Mouse (Mus musculus) hindbrain, embryonic 14.5 days (tissue): Measurements from ENCODE around the gene Irgc1. TPM values are rescaled to one million over a fixed set of nuclear protein-coding genes. Genes with fewer than 3 reads are reported as not detected.
A peak's percentile ranks its signal among the peaks of the same experiment; 100 is the strongest.
"Not testable (repeated sequence)": the region's sequence is repeated elsewhere in the genome, so short reads cannot be mapped to it uniquely, and the experiment has no call there.

ENCODE experiments used
- ATAC-seq: fragments of 200-750 bp; cut with Nextera tagmentation; 2 replicates; pipeline ENCODE4 v1.8.0; 2017; ENCODE audit warnings: moderate number of reproducible peaks, mild to moderate bottlenecking, moderate TSS enrichment, moderate library complexity; ENCODE audit not compliant: low FRiP score
- DNase-seq: peaks from one replicate; pipeline ENCODE4 v3.0.0-alpha.2; 2015; ENCODE audit warnings: low spot score
- H3K27ac ChIP-seq: fragments of 300-500 bp; sonication (generic); 2 replicates; pipeline ENCODE4 v1.5.1; 2014; ENCODE audit warnings: mild to moderate bottlenecking, moderate library complexity
- H3K27me3 ChIP-seq: fragments of 300-500 bp; sonication (generic); 2 replicates; pipeline ENCODE4 v1.6.1; 2014; ENCODE audit warnings: mild to moderate bottlenecking, low read length, mixed read lengths; ENCODE audit not compliant: control insufficient read depth, insufficient read depth
- H3K36me3 ChIP-seq: fragments of 300-500 bp; sonication (generic); replicated peaks from 2 replicates; pipeline ENCODE4 v1.6.1; 2014; ENCODE audit not compliant: control insufficient read depth, insufficient read depth
- H3K4me1 ChIP-seq: fragments of 300-500 bp; sonication (generic); replicated peaks from 2 replicates; pipeline ENCODE4 v1.6.1; 2014; ENCODE audit warnings: antibody characterized with exemption, low read length, mixed read lengths; ENCODE audit not compliant: control insufficient read depth, insufficient read depth
- H3K4me2 ChIP-seq: fragments of 300-500 bp; sonication (generic); replicated peaks from 2 replicates; pipeline ENCODE4 v1.6.1; 2014; ENCODE audit warnings: mild to moderate bottlenecking, moderate library complexity
- H3K4me3 ChIP-seq: fragments of 300-500 bp; sonication (generic); replicated peaks from 2 replicates; pipeline ENCODE4 v1.5.1; 2014; ENCODE audit warnings: mild to moderate bottlenecking, low read length
- H3K9ac ChIP-seq: fragments of 300-500 bp; sonication (generic); 2 replicates; pipeline ENCODE4 v1.6.1; 2014
- H3K9me3 ChIP-seq: fragments of 300-500 bp; sonication (generic); 2 replicates; pipeline ENCODE4 v1.6.1; 2016; ENCODE audit warnings: low read length; ENCODE audit not compliant: control insufficient read depth
- WGBS: fragments of 180-500 bp; shearing (Covaris S2); extraction: QIAGEN DNeasy Blood & Tissue Kit; methylation state at CpG from one replicate; pipeline ENCODE4 v1.1.7; 2014; 5-methylcytosine and 5-hydroxymethylcytosine counted together
- polyA plus RNA-seq: library from polyadenylated mRNA; unstranded; fragments of >200 nt; fragmentation: Nextera tagmentation; extraction: Ambion mirVana; gene quantifications from 2 replicates; pipeline ENCODE4 v1.2.1, GENCODE M21; 2014

Gene Irgc1
- polyA plus RNA-seq, 1 experiment from 2014 or later, result not detected

DNA sequence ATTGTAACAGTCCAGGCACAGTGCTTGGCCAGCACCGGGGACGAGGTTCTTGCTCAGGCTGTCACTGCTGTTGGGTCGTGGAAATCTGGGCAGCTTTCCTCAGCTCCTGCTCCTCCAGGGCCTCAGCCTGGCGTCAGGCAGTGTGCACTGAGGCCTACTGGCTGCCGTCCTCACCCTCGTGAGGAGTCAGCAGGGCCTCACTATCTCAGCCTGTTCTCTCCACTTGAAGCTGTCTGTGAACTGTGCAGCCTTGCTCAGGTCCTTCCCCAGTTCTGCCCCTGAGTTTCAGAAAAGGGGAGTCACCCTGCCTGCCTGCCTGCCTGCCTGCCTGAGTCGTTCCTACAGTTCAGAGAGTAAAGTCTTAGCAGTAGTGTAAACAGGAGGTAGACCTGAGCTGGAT is 36.8 kb downstream of the Irgc1 start:
- Histone ChIP-seq H3K27ac (no peak overlapping the region), H3K4me3 (no peak overlapping the region), H3K9ac (no peak overlapping the region), H3K27me3 (no peaks in the 10 kb centered on the region), H3K4me2 (no peak overlapping the region), H3K9me3 (no peaks in the 10 kb centered on the region), H3K4me1 (peaks cover 9% of the 10 kb centered on the region), H3K36me3 (peaks cover 26% of the 10 kb centered on the region; the same call in 1 of the 2 replicates)
- DNase-seq (no peak), ATAC-seq (no peak)
- 84% methylated on average over 7 of the region's 7 CpGs for WGBS

DNA sequence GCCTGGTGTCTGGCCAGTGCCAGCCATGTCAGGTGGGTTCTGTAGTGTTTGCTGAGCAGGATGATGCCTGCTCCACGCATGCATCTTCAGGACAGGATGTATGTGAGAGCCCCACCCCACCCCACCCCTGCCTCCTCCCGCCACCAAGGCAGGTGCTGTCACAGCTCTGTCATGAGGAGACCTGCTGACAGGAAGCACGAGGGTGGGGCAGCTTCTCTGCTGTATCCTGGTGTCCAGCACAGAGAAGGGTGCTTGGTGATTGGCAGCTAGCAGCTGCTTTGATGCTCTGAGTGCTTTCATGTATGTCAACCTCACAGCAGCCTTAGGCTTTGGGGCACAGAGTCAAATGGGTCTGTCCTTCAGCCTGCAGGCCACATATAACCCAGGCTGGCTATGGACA is 38.5 kb downstream of the Irgc1 start:
- H3K4me1 ChIP-seq, result no peaks in the 10 kb centered on the region
- ATAC-seq (no peak), DNase-seq (no peak)
- no peak overlapping the region for H3K4me2 ChIP-seq
- H3K27ac ChIP-seq, result no peak overlapping the region
- peaks cover 36% of the 10 kb centered on the region for H3K36me3 ChIP-seq
- H3K9ac ChIP-seq, result no peak overlapping the region
- WGBS, result 93% methylated on average over 3 of the region's 3 CpGs
- no peaks in the 10 kb centered on the region for H3K27me3 ChIP-seq
- H3K4me3 ChIP-seq, result no peak overlapping the region
- no peaks in the 10 kb centered on the region for H3K9me3 ChIP-seq

DNA sequence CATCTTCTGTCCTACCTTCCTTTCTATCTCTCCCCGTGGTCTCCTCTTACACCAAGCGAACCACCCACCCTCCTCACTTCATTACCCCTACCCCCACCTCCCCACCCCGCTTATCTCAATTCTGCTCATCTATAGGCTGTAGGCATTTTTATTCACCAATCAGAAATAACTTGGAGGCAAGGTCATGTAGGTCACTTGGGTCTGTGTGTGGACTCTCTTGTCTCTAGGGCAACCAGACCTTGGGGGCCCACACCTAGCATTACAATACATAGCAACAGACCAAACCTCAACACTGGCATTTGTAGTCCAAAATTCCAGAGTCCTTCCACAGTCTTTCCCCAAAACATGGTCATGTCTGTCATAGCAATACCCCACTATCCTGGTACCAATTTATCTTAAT is 41.3 kb downstream of the Irgc1 start:
- no peak for DNase-seq
- no peak overlapping the region for H3K9ac ChIP-seq
- H3K9me3 ChIP-seq, result no peaks in the 10 kb centered on the region
- no peak for ATAC-seq
- peaks cover 27% of the 10 kb centered on the region for H3K36me3 ChIP-seq
- H3K4me2 ChIP-seq, result no peak overlapping the region
- H3K27ac ChIP-seq, result no peak overlapping the region
- no peak overlapping the region for H3K4me3 ChIP-seq
- H3K4me1 ChIP-seq, result 0 out of 2 replicates have a peak, but pooled peaks cover 3% of the 10 kb centered on the region
- WGBS, result 90% methylated on average over 3 of the region's 3 CpGs
- H3K27me3 ChIP-seq, result no peaks in the 10 kb centered on the region

DNA sequence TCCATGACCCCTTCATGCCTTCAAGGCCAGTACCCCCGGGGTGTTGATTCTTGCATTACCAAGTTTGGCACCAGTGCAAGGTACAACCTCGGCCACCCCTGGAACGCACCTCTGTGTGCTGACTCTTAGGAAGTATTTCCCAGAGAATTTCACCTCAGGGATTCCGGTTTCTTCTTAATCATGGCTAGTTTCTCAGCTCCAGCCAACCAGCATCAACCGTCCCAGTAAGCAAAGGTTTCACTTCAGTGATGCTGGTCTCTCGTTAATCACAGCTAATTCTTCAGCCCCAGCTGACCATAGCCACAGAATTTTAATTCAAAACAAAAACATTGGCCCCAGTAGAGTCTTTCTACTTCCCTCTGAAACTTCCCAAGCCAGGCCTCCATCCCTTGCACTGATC is 42.0 kb downstream of the Irgc1 start:
- H3K9ac ChIP-seq, result no peak overlapping the region
- no peak for ATAC-seq
- no peaks in the 10 kb centered on the region for H3K27me3 ChIP-seq
- H3K4me3 ChIP-seq, result no peak overlapping the region
- H3K9me3 ChIP-seq, result no peaks in the 10 kb centered on the region
- H3K4me1 ChIP-seq, result 0 out of 2 replicates have a peak, but pooled peaks cover 3% of the 10 kb centered on the region
- H3K36me3 ChIP-seq, result peaks cover 33% of the 10 kb centered on the region
- no peak for DNase-seq
- H3K27ac ChIP-seq, result no peak overlapping the region
- WGBS, result 90% methylated on average over 6 of the region's 6 CpGs
- no peak overlapping the region for H3K4me2 ChIP-seq

DNA sequence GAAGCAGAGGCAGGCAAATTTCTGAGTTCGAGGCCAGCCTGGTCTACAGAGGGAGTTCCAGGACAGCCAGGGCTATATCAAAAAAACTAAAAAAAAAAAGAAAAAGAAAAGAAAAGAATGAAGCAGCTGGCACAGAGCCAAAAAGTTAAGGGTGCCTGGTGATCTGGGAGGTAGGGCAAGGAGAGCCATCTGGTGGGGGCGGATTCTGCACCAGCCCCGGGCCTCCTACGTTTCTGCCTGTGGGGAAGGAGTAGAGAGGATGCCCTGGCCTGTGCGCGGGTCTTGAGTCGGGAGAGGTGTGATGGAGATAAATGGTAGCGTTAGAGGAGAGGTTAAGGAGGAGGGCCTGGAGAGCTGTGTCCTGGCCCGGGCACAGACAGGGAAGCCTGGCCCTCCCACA is 43.9 kb downstream of the Irgc1 start:
- Histone ChIP-seq H3K4me3 (no peak overlapping the region), H3K27ac (no peak overlapping the region), H3K4me2 (no peak overlapping the region), H3K27me3 (no peaks in the 10 kb centered on the region), H3K4me1 (0 out of 2 replicates have a peak, but pooled peaks cover 3% of the 10 kb centered on the region), H3K9ac (no peak overlapping the region), H3K36me3 (peaks cover 45% of the 10 kb centered on the region), H3K9me3 (no peaks in the 10 kb centered on the region)
- no peak for DNase-seq
- no peak for ATAC-seq
- WGBS, result 88% methylated on average over 9 of the region's 9 CpGs

DNA sequence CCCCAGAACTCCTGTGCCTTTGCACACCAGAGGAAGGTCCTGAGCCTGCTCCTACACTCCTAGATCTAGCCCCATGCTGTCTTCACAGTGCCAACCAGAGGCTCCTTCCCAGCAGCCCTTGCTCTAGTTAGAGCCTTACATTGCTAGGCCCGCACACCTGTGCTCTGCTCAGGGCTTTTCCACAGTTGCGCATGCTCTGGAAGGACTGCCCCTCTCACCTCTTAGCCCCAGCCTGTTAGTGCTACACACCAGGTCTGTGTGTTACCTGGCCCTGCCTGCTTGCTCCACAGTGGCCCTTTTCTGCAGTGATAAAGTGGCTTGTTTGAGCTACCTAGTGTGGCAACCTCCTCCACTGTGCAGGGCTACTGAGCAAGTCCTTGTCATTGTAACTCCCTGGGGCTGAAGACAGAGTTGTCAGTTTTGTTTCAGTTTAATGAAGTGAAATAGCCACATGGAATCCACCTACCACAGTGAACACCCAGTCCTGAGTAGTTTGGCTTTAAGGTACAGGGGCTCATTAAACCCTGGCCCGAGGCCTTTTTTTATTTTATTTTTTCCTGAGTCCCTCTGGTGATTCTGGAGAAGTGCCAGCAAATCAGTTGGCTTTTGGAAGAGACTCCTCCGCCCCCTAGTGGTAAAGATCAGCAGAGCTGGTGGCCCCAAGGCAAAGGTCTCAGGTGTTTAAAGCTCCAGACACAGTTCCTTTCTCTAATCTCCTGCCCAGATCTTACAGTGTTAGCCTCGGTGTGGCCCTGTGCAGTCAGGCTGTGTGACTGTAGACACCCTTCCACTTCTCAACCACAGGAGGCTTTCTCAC is 45.4 kb downstream of the Irgc1 start:
- H3K4me1 ChIP-seq, result 0 out of 2 replicates have a peak, but pooled peaks cover 3% of the 10 kb centered on the region
- ATAC-seq (0 out of 2 replicates have a peak, but pooled peaks have one; percentile 5), DNase-seq (peak; percentile 83)
- 42% methylated on average over 5 of the region's 5 CpGs for WGBS
- no peak overlapping the region for H3K4me3 ChIP-seq
- H3K9ac ChIP-seq, result no peak overlapping the region
- peaks cover 44% of the 10 kb centered on the region for H3K36me3 ChIP-seq
- no peaks in the 10 kb centered on the region for H3K27me3 ChIP-seq
- H3K4me2 ChIP-seq, result no peak overlapping the region
- H3K9me3 ChIP-seq, result no peaks in the 10 kb centered on the region
- H3K27ac ChIP-seq, result no peak overlapping the region

DNA sequence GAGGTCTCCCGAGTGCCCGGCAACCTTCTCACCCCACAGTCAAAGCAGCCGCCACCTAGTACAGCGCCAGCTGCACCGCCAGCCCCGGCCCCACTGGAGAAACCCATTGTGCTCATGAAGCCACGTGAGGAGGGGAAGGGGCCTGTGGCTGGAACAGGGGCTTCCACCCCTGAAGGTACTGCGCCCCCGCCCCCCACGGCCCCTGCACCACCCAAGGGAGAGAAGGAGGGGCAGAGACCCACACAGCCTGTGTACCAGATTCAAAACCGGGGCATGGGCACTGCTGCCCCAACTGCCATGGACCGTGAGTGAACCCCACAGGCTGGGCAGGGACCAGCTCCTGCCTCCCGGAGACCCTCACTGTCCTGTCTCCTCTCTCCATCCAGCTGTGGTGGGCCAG is 46.4 kb downstream of the Irgc1 start:
- no peaks in the 10 kb centered on the region for H3K9me3 ChIP-seq
- H3K4me1 ChIP-seq, result peaks cover 10% of the 10 kb centered on the region; the same call in 1 of the 2 replicates
- 90% methylated on average over 13 of the region's 13 CpGs for WGBS
- no peak overlapping the region for H3K4me2 ChIP-seq
- H3K9ac ChIP-seq, result no peak overlapping the region
- H3K27ac ChIP-seq, result no peak overlapping the region
- H3K4me3 ChIP-seq, result no peak overlapping the region
- no peak for ATAC-seq
- no peaks in the 10 kb centered on the region for H3K27me3 ChIP-seq
- DNase-seq, result no peak
- peaks cover 44% of the 10 kb centered on the region for H3K36me3 ChIP-seq

DNA sequence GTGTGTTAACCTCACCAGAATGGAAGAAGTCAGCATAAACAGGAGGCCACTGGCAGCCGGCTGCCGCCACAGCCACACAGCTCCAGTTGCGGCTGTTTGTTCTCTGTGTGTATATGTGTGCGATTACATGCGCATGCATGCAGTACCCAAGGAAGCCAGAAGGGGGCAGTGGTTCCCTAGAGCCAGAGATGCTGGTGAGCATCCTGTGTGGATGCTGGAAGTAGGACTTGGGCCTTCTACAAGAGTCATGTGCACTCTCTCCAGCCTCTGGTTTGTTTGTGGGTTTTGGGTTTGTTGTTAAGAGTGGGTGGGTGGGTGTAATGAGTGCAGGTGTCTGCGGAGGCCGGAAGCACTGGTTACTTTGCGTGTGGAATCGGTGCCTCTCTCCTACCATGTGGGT is 49.2 kb downstream of the Irgc1 start:
- Histone ChIP-seq H3K27me3 (no peaks in the 10 kb centered on the region), H3K27ac (no peak overlapping the region), H3K36me3 (peaks cover 28% of the 10 kb centered on the region), H3K9ac (no peak overlapping the region), H3K4me3 (no peak overlapping the region), H3K4me1 (peaks cover 11% of the 10 kb centered on the region; the same call in 1 of the 2 replicates), H3K4me2 (no peak overlapping the region), H3K9me3 (no peaks in the 10 kb centered on the region)
- WGBS, result 97% methylated on average over 9 of the region's 9 CpGs
- DNase-seq (no peak), ATAC-seq (no peak)

DNA sequence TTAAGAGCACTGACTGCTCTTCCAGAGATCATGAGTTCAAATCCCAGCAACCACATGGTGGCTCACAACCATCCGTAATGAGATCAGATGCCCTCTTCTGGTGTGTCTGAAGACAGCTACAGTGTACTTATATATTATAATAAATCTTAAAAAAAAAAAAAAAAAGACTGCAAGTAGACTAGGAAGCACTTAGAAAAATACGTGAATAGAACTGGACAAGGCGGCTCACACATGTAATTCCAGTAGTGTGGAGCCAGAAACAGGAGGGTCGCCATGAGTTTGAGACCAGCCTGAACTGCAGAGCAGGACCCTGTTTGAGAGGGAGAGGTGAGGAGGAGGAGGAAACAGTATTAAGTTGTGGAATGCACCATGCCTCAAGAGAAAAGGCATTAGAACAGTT is 51.6 kb downstream of the Irgc1 start:
- H3K27ac ChIP-seq, DNase-seq, ATAC-seq, H3K9ac ChIP-seq, H3K27me3 ChIP-seq, H3K4me1 ChIP-seq, H3K9me3 ChIP-seq: not testable (repeated sequence)
- peak overlapping the region; percentile 64 for H3K4me2 ChIP-seq
- H3K36me3 ChIP-seq, result peaks cover 21% of the 10 kb centered on the region
- 97% methylated on average over 4 of the region's 4 CpGs for WGBS
- H3K4me3 ChIP-seq, result peak overlapping the region; percentile 47; the same call in 1 of the 2 replicates
